Mouse (Mus musculus) lung, embryonic 14.5 days (tissue): Measurements from ENCODE around the gene 4930404H24Rik. TPM values are rescaled to one million over a fixed set of nuclear protein-coding genes. Genes with fewer than 3 reads are reported as not detected.
A peak's percentile ranks its signal among the peaks of the same experiment; 100 is the strongest.

Source experiments
- ATAC-seq: fragments of 200-750 bp; cut with Nextera tagmentation; 2 replicates; pipeline ENCODE4 v1.8.0; 2017; ENCODE audit warnings: mild to moderate bottlenecking, moderate TSS enrichment, moderate library complexity; ENCODE audit not compliant: insufficient read depth
- DNase-seq: peaks from one replicate; pipeline ENCODE4 v3.0.0-alpha.2; 2015
- H3K27ac ChIP-seq: fragments of 300-500 bp; sonication (generic); 2 replicates; pipeline ENCODE4 v1.5.1; 2014; ENCODE audit warnings: low read depth, mild to moderate bottlenecking, moderate library complexity
- H3K27me3 ChIP-seq: fragments of 300-500 bp; sonication (generic); 2 replicates; pipeline ENCODE4 v1.6.1; 2014; ENCODE audit warnings: low read length, control low read depth; ENCODE audit not compliant: insufficient read depth
- H3K36me3 ChIP-seq: fragments of 300-500 bp; sonication (generic); 2 replicates; pipeline ENCODE4 v1.6.1; 2014; ENCODE audit warnings: control low read depth; ENCODE audit not compliant: insufficient read depth
- H3K4me1 ChIP-seq: fragments of 300-500 bp; sonication (generic); 2 replicates; pipeline ENCODE4 v1.6.1; 2014; ENCODE audit warnings: antibody characterized with exemption, control low read depth; ENCODE audit not compliant: insufficient read depth
- H3K4me2 ChIP-seq: fragments of 300-500 bp; sonication (generic); 2 replicates; pipeline ENCODE4 v1.6.1; 2014; ENCODE audit warnings: mild to moderate bottlenecking
- H3K4me3 ChIP-seq: fragments of 300-500 bp; sonication (generic); 2 replicates; pipeline ENCODE4 v1.5.1; 2014; ENCODE audit warnings: low read depth, low read length
- H3K9ac ChIP-seq: fragments of 300-500 bp; sonication (generic); 2 replicates; pipeline ENCODE4 v1.6.1; 2014
- H3K9me3 ChIP-seq: fragments of 300-500 bp; sonication (generic); 2 replicates; pipeline ENCODE4 v1.6.1; 2016; ENCODE audit warnings: low read depth, low read length, control low read depth
- CTCF ChIP-seq: IDR thresholded peaks from 2 replicates; pipeline ENCODE4 v1.5.1; 2016; ENCODE audit warnings: antibody characterized with exemption, low read depth
- WGBS: fragments of 180-500 bp; shearing (Covaris S2); extraction: QIAGEN DNeasy Blood & Tissue Kit; methylation state at CpG from one replicate; pipeline ENCODE4 v1.1.7; 2014; 5-methylcytosine and 5-hydroxymethylcytosine counted together
- polyA plus RNA-seq: library from polyadenylated mRNA; unstranded; fragments of >200 nt; fragmentation: Nextera tagmentation; extraction: Ambion mirVana; gene quantifications from 2 replicates; pipeline ENCODE4 v1.2.1, GENCODE M21; 2014

Gene 4930404H24Rik
- polyA plus RNA-seq, 1 experiment from 2014 or later = not detected

DNA sequence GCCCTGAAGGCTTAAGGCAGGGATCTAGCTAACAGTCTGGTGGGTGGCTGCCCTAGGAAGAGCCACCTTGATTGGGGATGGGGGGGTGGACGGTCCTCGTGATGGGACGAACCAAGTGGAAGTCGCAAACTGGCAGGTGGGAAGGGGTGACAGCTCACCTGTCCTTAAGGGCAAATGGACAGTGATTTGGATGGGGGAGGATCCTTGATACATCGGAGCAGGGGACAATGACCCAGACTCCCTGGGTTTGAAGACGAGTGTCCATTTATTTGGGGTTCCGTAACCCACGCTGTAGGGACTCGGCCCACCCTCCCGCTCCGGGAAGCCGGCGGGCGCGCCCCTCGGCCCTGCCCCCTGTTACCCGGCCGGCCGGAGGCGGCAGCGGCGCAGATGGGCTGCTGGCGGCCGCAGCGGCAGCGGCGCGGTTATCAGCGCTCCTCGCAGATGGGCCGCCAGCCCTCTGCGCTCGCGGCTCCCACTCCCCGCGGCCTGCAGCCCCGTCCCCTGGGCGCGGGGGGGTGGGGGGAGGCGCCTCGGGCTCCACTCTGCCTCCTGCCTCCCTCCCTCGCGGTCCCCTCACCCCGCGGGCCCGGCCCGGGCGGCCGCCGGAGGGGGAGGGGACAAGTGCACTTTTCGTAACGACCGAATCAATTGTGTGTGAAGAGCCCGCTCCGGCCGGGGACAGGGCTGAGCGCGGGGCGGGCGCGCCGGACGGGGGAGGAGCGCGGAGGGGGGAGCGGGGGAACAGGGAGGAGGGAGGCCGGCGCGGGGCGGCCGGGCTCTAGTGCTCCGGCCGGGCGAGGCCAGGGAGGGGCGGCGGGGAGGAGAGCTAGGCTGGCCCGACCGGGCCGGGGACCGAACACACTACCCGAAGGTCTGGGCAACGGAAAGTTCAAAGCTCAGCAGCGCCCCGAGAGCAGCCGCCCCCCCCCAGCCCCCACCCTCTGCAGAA, 35.3 kb downstream of the 4930404H24Rik start:
- 2% methylated on average over 63 of the region's 85 CpGs for WGBS
- peak overlapping the region; percentile 100 for H3K4me2 ChIP-seq
- H3K9me3 ChIP-seq = no peaks in the 10 kb centered on the region
- peak overlapping the region; percentile 64 for H3K9ac ChIP-seq
- H3K27ac ChIP-seq = peak overlapping the region; percentile 32
- H3K36me3 ChIP-seq = no peaks in the 10 kb centered on the region
- DNase-seq (peak; percentile 62), ATAC-seq (peak; percentile 55)
- H3K27me3 ChIP-seq = peaks cover 27% of the 10 kb centered on the region
- no peak for TF ChIP-seq CTCF
- H3K4me3 ChIP-seq = peak overlapping the region; percentile 63
- no peaks in the 10 kb centered on the region for H3K4me1 ChIP-seq

DNA sequence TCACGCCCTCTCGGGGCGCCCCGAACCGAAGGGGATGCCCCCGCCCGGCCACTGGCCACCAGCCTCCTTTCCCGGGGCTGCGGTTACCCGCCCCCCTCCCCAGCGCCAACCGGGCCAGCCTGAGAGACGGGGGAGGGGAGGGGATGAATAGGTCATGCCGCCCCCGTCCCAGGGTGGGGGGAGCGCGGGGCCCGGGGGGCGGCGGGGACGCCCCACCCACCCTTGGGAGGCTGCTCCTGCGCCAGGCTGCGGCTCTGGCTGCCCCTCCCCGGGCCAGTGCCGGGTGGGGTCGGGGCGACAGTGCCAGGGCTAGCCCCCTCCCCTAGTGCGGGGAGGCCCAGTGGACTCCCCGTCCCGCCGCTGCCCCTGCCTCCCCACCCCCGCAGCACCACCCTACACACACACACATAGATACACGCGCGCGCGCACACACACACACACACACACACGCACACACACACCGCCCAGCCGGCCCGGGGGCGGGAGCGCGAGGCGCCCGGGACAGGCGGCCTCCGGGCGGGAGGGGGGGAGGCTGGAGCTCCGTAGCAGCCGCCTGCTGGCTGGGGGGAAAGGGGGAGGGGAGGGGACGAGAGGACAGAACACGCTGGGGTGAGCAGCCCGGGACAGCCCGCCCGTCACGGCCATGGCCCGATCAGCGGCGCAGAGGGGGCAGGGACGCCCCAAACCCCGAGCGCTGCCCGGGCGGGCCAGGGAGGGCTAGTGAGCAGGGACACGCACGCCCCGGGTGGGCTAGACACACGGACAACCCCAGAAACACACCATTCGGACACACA, 36.2 kb downstream of the 4930404H24Rik start:
- ATAC-seq (peak; percentile 42), DNase-seq (peak; percentile 39)
- Histone ChIP-seq H3K36me3 (no peaks in the 10 kb centered on the region), H3K4me1 (no peaks in the 10 kb centered on the region), H3K9me3 (no peaks in the 10 kb centered on the region), H3K4me3 (peak overlapping the region; percentile 63), H3K9ac (peak overlapping the region; percentile 64), H3K4me2 (peak overlapping the region; percentile 100), H3K27ac (peak overlapping the region; percentile 32; the same call in 1 of the 2 replicates), H3K27me3 (peaks cover 27% of the 10 kb centered on the region)
- no peak for TF ChIP-seq CTCF
- 2% methylated on average over 37 of the region's 70 CpGs for WGBS

DNA sequence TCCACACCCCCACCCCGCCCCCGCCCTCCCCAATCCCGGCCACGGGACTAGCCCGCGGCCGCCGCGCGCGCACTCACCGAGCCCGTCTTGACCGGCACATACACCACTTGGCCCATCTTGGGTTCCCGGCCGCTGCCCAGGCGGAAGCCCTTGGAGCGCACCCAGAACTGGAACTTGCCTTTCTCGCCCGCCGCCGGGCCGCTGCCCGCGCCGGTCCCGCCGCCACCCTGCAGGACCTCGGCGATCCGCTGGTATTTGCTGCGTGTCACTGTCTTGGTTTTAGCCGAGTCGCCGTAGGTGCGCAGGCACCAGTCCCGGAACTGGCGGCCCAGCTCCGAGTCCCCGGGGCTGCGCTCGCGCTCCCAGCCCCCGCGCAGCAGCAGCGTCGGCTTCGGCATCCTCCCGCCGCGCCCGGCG, 36.8 kb downstream of the 4930404H24Rik start:
- WGBS = 0% methylated on average over 40 of the region's 53 CpGs
- no peaks in the 10 kb centered on the region for H3K4me1 ChIP-seq
- peak overlapping the region; percentile 100 for H3K4me2 ChIP-seq
- peak overlapping the region; percentile 64 for H3K9ac ChIP-seq
- H3K27ac ChIP-seq = 0 out of 2 replicates have a peak overlapping the region, but pooled peaks have one; percentile 50
- peak overlapping the region; percentile 63 for H3K4me3 ChIP-seq
- DNase-seq (peak; percentile 52), ATAC-seq (peak; percentile 15; the same call in 1 of the 2 replicates)
- no peaks in the 10 kb centered on the region for H3K9me3 ChIP-seq
- H3K36me3 ChIP-seq = no peaks in the 10 kb centered on the region
- peaks cover 27% of the 10 kb centered on the region for H3K27me3 ChIP-seq
- no peak for TF ChIP-seq CTCF

DNA sequence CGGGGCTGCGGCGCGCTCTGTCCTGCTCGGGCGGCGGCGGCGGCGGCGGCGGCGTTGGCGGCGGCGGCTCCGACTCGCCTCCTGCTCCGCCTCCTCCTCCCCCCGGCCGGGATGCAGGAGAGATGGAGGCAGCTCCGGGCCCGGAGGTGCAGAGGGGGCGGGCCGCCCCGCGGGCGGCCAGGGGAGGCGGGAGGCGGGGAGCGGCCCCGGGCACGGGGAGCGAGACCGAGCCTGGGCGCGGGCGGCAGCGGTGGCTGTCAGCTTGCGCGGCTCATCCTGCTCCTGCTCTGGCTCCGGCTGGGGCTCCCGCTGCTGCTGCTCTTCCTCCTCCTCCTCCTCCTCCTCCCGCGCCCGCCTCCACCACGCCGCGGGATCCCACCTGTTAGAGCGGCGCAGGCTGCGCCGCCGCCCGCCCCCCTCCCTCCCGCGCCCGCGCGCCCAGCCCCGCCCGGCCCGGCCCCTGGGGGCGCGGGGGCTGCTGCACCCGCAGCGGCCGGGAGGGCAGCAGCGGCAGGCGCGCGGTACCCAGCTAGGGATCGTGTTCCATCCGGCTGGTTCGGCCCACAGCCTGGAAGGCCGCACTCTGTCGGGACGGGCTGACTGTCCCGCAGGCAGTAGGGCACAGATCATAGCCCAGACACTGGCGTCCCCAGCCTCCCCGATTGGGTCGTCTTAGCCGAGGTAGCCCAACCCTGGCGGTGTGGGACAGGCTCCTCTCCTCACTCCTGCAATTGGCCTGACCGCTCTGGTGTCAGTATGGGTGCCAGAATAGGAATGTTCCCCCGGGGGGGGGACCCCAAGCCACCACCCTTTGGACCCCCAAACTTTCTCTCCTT, 37.6 kb downstream of the 4930404H24Rik start, which contains the start of gene Nol4l:
Gene Nol4l, minus strand, starts transcription at position 41 of the 836 bp plus-strand sequence.
- 1% methylated on average over 45 of the region's 86 CpGs for WGBS
- H3K4me3 ChIP-seq = peak within 1 kb of the TSS; percentile 63
- TF ChIP-seq CTCF = no peak
- no peaks in the 10 kb centered on the region for H3K9me3 ChIP-seq
- peaks cover 27% of the 10 kb centered on the region for H3K27me3 ChIP-seq
- H3K27ac ChIP-seq = peak within 1 kb of the TSS; percentile 50; the same call in 1 of the 2 replicates
- H3K9ac ChIP-seq = peak within 1 kb of the TSS; percentile 64
- DNase-seq (peak; percentile 39), ATAC-seq (no peak)
- peak within 1 kb of the TSS; percentile 100 for H3K4me2 ChIP-seq
- no peaks in the 10 kb centered on the region for H3K36me3 ChIP-seq
- H3K4me1 ChIP-seq = no peaks in the 10 kb centered on the region

GRCm38 (mm10) chr2:153530948-153531347, 38.4 kb downstream of the 4930404H24Rik start:
- ATAC-seq (no peak), DNase-seq (no peak)
- 32% methylated on average over 5 of the region's 5 CpGs for WGBS
- Histone ChIP-seq H3K4me3 (no peak overlapping the region), H3K4me2 (no peak overlapping the region), H3K4me1 (no peaks in the 10 kb centered on the region), H3K9me3 (no peaks in the 10 kb centered on the region), H3K27ac (no peak overlapping the region), H3K27me3 (peaks cover 27% of the 10 kb centered on the region), H3K9ac (no peak overlapping the region), H3K36me3 (no peaks in the 10 kb centered on the region)
- peak; percentile 50 for TF ChIP-seq CTCF

DNA sequence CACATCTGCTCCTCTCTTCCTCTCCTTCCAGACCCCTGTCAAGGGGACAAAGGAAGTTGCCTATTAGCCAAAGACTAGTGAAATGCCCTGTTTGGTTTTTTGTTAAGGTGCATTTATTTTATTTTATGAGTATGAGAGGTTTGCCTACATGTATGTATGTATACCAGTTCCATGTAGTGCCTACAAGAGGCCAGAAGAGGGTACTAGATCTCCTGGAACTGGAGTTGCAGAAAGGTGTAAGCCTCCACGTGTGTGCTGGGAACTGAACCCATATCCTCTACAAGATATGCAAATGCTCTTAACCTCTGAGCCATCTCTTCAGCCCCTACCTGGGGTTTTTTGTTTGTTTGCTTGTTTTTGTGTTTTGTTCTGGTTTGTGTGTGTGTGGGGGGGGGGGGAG, 41.4 kb downstream of the 4930404H24Rik start:
- no peak for ATAC-seq
- H3K27ac ChIP-seq = no peak overlapping the region
- no peaks in the 10 kb centered on the region for H3K9me3 ChIP-seq
- H3K36me3 ChIP-seq = no peaks in the 10 kb centered on the region
- H3K9ac ChIP-seq = no peak overlapping the region
- no peaks in the 10 kb centered on the region for H3K4me1 ChIP-seq
- H3K4me3 ChIP-seq = no peak overlapping the region
- peaks cover 18% of the 10 kb centered on the region; the same call in 1 of the 2 replicates for H3K27me3 ChIP-seq
- DNase-seq = no peak
- 58% methylated on average over 1 of the region's 1 CpGs for WGBS
- no peak for TF ChIP-seq CTCF
- no peak overlapping the region for H3K4me2 ChIP-seq
